Mouse (Mus musculus): ENCODE results near the gene Rtp4.

GRCm38 (mm10) chr16:23557195-23557594 is 37.1 kb downstream of the Rtp4 start:
- no peak for TF ChIP-seq GATA1 (IDR thresholded peaks at IDR 0.05; ENCODE audit: borderline replicate concordance, low read length)
- no peak for TF ChIP-seq FLI1 (IDR thresholded peaks at IDR 0.05; ENCODE audit: low read length)

All from megakaryocyte, embryonic 14.5 days (primary cell).